Mouse (Mus musculus): ENCODE measurements around the gene Cacnb1.

GRCm38 (mm10) chr11:98019883-98020610, 2.8 kb downstream of the Cacnb1 start:
- TF ChIP-seq EP300 (IDR thresholded peaks at IDR 0.05) (no peak), CTCF (IDR thresholded peaks at IDR 0.05) (no peak)
